Mouse (Mus musculus) stomach, embryonic 14.5 days (tissue): ENCODE results near the gene Stk32b. TPM values are rescaled to one million over a fixed set of nuclear protein-coding genes. Genes with fewer than 3 reads are reported as not detected.
A peak's percentile ranks its signal among the peaks of the same experiment; 100 is the strongest.

Experiments used
- ATAC-seq: fragments of 200-750 bp; cut with Nextera tagmentation; 2 replicates; pipeline ENCODE4 v1.8.0; 2017; ENCODE audit warnings: low read depth, moderate TSS enrichment; ENCODE audit not compliant: insufficient number of reproducible peaks, insufficient read depth, low FRiP score
- H3K27ac ChIP-seq: fragments of 300-500 bp; sonication (generic); 2 replicates; pipeline ENCODE4 v1.5.1; 2014; ENCODE audit warnings: mild to moderate bottlenecking, low read length, moderate library complexity, mixed read lengths
- H3K27me3 ChIP-seq: fragments of 300-500 bp; sonication (generic); 2 replicates; pipeline ENCODE4 v1.6.1; 2014; ENCODE audit warnings: low read length, control low read depth, mixed read lengths; ENCODE audit not compliant: control insufficient read depth, insufficient read depth
- H3K36me3 ChIP-seq: fragments of 300-500 bp; sonication (generic); 2 replicates; pipeline ENCODE4 v1.6.1; 2014; ENCODE audit warnings: mild to moderate bottlenecking, control low read depth, low read length, moderate library complexity, mixed read lengths; ENCODE audit not compliant: control insufficient read depth, insufficient read depth
- H3K4me1 ChIP-seq: fragments of 300-500 bp; sonication (generic); 2 replicates; pipeline ENCODE4 v1.6.1; 2014; ENCODE audit warnings: low read length, control low read depth, mixed read lengths; ENCODE audit not compliant: control insufficient read depth, insufficient read depth
- H3K4me2 ChIP-seq: fragments of 300-500 bp; sonication (generic); replicated peaks from 2 replicates; pipeline ENCODE4 v1.6.1; 2014; ENCODE audit warnings: low read depth, low read length, control low read depth
- H3K4me3 ChIP-seq: fragments of 300-500 bp; sonication (generic); 2 replicates; pipeline ENCODE4 v1.5.1; 2014; ENCODE audit warnings: low read depth, low read length, control low read depth
- H3K9ac ChIP-seq: fragments of 300-500 bp; sonication (generic); replicated peaks from 2 replicates; pipeline ENCODE4 v1.6.1; 2014; ENCODE audit warnings: low read depth, mild to moderate bottlenecking, control low read depth, low read length, moderate library complexity, mixed read lengths
- H3K9me3 ChIP-seq: fragments of 300-500 bp; sonication (generic); 2 replicates; pipeline ENCODE4 v1.6.1; 2016; ENCODE audit warnings: low read depth, low read length, control low read depth; ENCODE audit not compliant: control insufficient read depth
- WGBS: fragments of 180-500 bp; shearing (Covaris S2); extraction: QIAGEN DNeasy Blood & Tissue Kit; methylation state at CpG from one replicate; pipeline ENCODE4 v1.1.7; 2014; 5-methylcytosine and 5-hydroxymethylcytosine counted together
- polyA plus RNA-seq: library from polyadenylated mRNA; unstranded; fragments of >200 nt; fragmentation: Nextera tagmentation; extraction: Ambion mirVana; gene quantifications from 2 replicates; pipeline ENCODE4 v1.2.1, GENCODE M21; 2014

Gene Stk32b
- polyA plus RNA-seq, 1 experiment from 2014 or later: 1.3 TPM

GRCm38 (mm10) chr5:37730781-37731180, 13.8 kb upstream of the Stk32b start:
- Histone ChIP-seq H3K4me2 (no peak overlapping the region), H3K9me3 (no peaks in the 10 kb centered on the region), H3K27ac (no peak overlapping the region), H3K9ac (no peak overlapping the region), H3K4me1 (no peaks in the 10 kb centered on the region), H3K27me3 (no peaks in the 10 kb centered on the region), H3K4me3 (no peak overlapping the region), H3K36me3 (no peaks in the 10 kb centered on the region)
- WGBS: 92% methylated on average over 2 of the region's 2 CpGs
- ATAC-seq: no peak

- Histone ChIP-seq H3K9me3 (no peaks in the 10 kb centered on the region), H3K9ac (no peak overlapping the region), H3K27ac (no peak overlapping the region), H3K27me3 (no peaks in the 10 kb centered on the region), H3K36me3 (no peaks in the 10 kb centered on the region), H3K4me2 (no peak overlapping the region), H3K4me1 (no peaks in the 10 kb centered on the region), H3K4me3 (no peak overlapping the region)
- no peak for ATAC-seq
- WGBS: 68% methylated on average over 4 of the region's 4 CpGs
Measured at GRCm38 (mm10) chr5:37725220-37725886, 8.4 kb upstream of the Stk32b start.

- WGBS: 11% methylated on average over 6 of the region's 6 CpGs
- no peak for ATAC-seq
- Histone ChIP-seq H3K4me2 (no peak overlapping the region), H3K27ac (no peak overlapping the region), H3K4me1 (0 out of 2 replicates have a peak, but pooled peaks cover 4% of the 10 kb centered on the region), H3K27me3 (no peaks in the 10 kb centered on the region), H3K4me3 (no peak overlapping the region), H3K36me3 (no peaks in the 10 kb centered on the region), H3K9ac (no peak overlapping the region), H3K9me3 (no peaks in the 10 kb centered on the region)
Measured at GRCm38 (mm10) chr5:37720670-37721069, 3.7 kb upstream of the Stk32b start.

GRCm38 (mm10) chr5:37717384-37717963, 503 bp upstream of the Stk32b start:
- Histone ChIP-seq H3K27ac (no peak overlapping the region), H3K9me3 (peaks cover 3% of the 10 kb centered on the region; the same call in 1 of the 2 replicates), H3K36me3 (no peaks in the 10 kb centered on the region), H3K4me1 (0 out of 2 replicates have a peak, but pooled peaks cover 4% of the 10 kb centered on the region), H3K4me3 (peak overlapping the region; percentile 34), H3K27me3 (no peaks in the 10 kb centered on the region), H3K4me2 (peak overlapping the region; percentile 70), H3K9ac (no peak overlapping the region)
- WGBS: under 1% methylated on average over 14 of the region's 14 CpGs
- peak; percentile 57; the same call in 1 of the 2 replicates for ATAC-seq

- no peaks in the 10 kb centered on the region for H3K4me1 ChIP-seq
- no peak overlapping the region for H3K4me2 ChIP-seq
- no peak overlapping the region for H3K9ac ChIP-seq
- no peaks in the 10 kb centered on the region for H3K27me3 ChIP-seq
- H3K9me3 ChIP-seq: peaks cover 9% of the 10 kb centered on the region; the same call in 1 of the 2 replicates
- 65% methylated on average over 5 of the region's 5 CpGs for WGBS
- H3K4me3 ChIP-seq: no peak overlapping the region
- ATAC-seq: peak; percentile 74
- H3K36me3 ChIP-seq: no peaks in the 10 kb centered on the region
- no peak overlapping the region for H3K27ac ChIP-seq
Measured at GRCm38 (mm10) chr5:37709257-37709904, 7.6 kb downstream of the Stk32b start.

- 70% methylated on average over 3 of the region's 3 CpGs for WGBS
- Histone ChIP-seq H3K9me3 (peaks cover 9% of the 10 kb centered on the region; the same call in 1 of the 2 replicates), H3K27me3 (no peaks in the 10 kb centered on the region), H3K36me3 (no peaks in the 10 kb centered on the region), H3K4me1 (no peaks in the 10 kb centered on the region), H3K4me3 (no peak overlapping the region), H3K27ac (no peak overlapping the region), H3K4me2 (no peak overlapping the region), H3K9ac (no peak overlapping the region)
- no peak for ATAC-seq
Measured at GRCm38 (mm10) chr5:37708124-37708523, 8.8 kb downstream of the Stk32b start.

- no peak for ATAC-seq
- Histone ChIP-seq H3K36me3 (no peaks in the 10 kb centered on the region), H3K27ac (no peak overlapping the region), H3K9me3 (peaks cover 5% of the 10 kb centered on the region; the same call in 1 of the 2 replicates), H3K9ac (no peak overlapping the region), H3K4me3 (no peak overlapping the region), H3K27me3 (no peaks in the 10 kb centered on the region), H3K4me1 (no peaks in the 10 kb centered on the region), H3K4me2 (no peak overlapping the region)
- WGBS: 91% methylated on average over 2 of the region's 2 CpGs
Measured at GRCm38 (mm10) chr5:37704962-37705361, 12.0 kb downstream of the Stk32b start.

GRCm38 (mm10) chr5:37699757-37700156, 17.2 kb downstream of the Stk32b start:
- H3K4me3 ChIP-seq: no peak overlapping the region
- H3K4me1 ChIP-seq: no peaks in the 10 kb centered on the region
- no peaks in the 10 kb centered on the region for H3K36me3 ChIP-seq
- no peak for ATAC-seq
- no peak overlapping the region for H3K9ac ChIP-seq
- no peaks in the 10 kb centered on the region for H3K27me3 ChIP-seq
- H3K4me2 ChIP-seq: no peak overlapping the region
- 59% methylated on average over 12 of the region's 12 CpGs for WGBS
- no peaks in the 10 kb centered on the region for H3K9me3 ChIP-seq
- H3K27ac ChIP-seq: no peak overlapping the region
